Mouse (Mus musculus) hindbrain, embryonic 15.5 days (tissue): Measurements from ENCODE around the gene Ficd. TPM values are rescaled to one million over a fixed set of nuclear protein-coding genes. Genes with fewer than 3 reads are reported as not detected.

Experiments
- polyA plus RNA-seq: library from polyadenylated mRNA; unstranded; fragments of >200 nt; fragmentation: Nextera tagmentation; extraction: Ambion mirVana; gene quantifications from 2 replicates; pipeline ENCODE4 v1.2.1, GENCODE M21; 2015

The Ficd gene
- polyA plus RNA-seq, 1 experiment from 2014 or later, result 10.9 TPM

Other genes with a start within 250 kb of the Ficd start
- 13.2 and 13.8 TPM in 2 replicates for gene Wscd2, start 245.5 kb upstream of the Ficd start, polyA plus RNA-seq
- 2.0 and 4.4 TPM in 2 replicates for gene Cmklr1, start 85.4 kb upstream of the Ficd start, polyA plus RNA-seq
- not detected in 2 replicates for gene 1700069L16Rik, start 11.0 kb upstream of the Ficd start, polyA plus RNA-seq
- 45.7 and 47.4 TPM in 2 replicates for gene Sart3, start 36.7 kb downstream of the Ficd start, polyA plus RNA-seq
- gene Iscu, start 36.9 kb downstream of the Ficd start, polyA plus RNA-seq, result 87.6 and 89.9 TPM in 2 replicates
- 6.5 and 6.6 TPM in 2 replicates for gene Tmem119, start 64.7 kb downstream of the Ficd start, polyA plus RNA-seq
- gene Selplg, start 96.8 kb downstream of the Ficd start, polyA plus RNA-seq, result 2.1 and 3.0 TPM in 2 replicates
- 175 and 182 TPM in 2 replicates for gene Coro1c, start 173.0 kb downstream of the Ficd start, polyA plus RNA-seq